Mouse (Mus musculus) activated CD4-positive, CD25-positive, alpha-beta regulatory T cell (primary cell): Measurements from ENCODE around the gene Csf3. TPM values are rescaled to one million over a fixed set of nuclear protein-coding genes. Genes with fewer than 3 reads are reported as not detected.

Source experiments
- polyA plus RNA-seq, 2 experiments: library from polyadenylated mRNA; unstranded; fragments of 100-300 nt; shearing (Covaris generic); gene quantifications; one replicate each; pipeline ENCODE4 v1.2.1; 2017

Gene Csf3
- polyA plus RNA-seq, result not detected

DNA sequence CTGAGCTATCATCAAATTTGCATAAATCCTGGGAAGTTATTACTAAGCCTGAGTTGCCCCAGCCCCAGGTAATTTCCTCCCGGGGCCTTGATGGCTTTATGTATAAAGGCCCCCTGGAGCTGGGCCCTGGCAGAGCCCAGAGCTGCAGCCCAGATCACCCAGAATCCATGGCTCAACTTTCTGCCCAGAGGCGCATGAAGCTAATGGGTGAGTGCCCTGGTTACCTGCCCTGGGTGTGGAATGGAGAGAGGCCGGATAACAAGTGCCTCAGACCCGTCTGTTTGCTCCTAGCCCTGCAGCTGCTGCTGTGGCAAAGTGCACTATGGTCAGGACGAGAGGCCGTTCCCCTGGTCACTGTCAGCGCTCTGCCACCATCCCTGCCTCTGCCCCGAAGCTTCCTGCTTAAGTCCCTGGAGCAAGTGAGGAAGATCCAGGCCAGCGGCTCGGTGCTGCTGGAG lies at the start of gene Csf3:
Csf3 (plus strand) TSS at position 51 of the 458 bp plus-strand sequence.

DNA sequence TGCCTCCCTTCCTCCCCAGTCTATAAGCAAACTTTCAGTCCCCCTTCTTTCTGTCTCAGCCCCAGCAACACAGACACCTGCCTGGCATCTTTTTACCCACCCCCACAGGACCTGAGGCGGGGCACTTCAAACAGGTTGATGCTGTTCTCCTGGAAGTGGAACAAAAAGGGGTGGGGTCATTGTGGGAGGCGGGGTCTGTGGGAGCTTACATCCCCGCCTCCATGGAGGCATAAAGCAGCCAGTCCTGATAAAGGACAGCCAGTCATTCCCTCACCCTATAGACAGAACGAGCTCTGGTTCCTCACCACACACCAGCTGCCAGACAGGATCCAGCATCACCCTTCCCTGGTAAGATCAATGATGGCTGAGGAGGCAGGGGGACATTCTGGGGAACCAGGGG lies 37.0 kb upstream of the Csf3 start, which contains the start of gene Gsdma:
Gsdma (plus strand) TSS at position 261 of the 400 bp plus-strand sequence.

DNA sequence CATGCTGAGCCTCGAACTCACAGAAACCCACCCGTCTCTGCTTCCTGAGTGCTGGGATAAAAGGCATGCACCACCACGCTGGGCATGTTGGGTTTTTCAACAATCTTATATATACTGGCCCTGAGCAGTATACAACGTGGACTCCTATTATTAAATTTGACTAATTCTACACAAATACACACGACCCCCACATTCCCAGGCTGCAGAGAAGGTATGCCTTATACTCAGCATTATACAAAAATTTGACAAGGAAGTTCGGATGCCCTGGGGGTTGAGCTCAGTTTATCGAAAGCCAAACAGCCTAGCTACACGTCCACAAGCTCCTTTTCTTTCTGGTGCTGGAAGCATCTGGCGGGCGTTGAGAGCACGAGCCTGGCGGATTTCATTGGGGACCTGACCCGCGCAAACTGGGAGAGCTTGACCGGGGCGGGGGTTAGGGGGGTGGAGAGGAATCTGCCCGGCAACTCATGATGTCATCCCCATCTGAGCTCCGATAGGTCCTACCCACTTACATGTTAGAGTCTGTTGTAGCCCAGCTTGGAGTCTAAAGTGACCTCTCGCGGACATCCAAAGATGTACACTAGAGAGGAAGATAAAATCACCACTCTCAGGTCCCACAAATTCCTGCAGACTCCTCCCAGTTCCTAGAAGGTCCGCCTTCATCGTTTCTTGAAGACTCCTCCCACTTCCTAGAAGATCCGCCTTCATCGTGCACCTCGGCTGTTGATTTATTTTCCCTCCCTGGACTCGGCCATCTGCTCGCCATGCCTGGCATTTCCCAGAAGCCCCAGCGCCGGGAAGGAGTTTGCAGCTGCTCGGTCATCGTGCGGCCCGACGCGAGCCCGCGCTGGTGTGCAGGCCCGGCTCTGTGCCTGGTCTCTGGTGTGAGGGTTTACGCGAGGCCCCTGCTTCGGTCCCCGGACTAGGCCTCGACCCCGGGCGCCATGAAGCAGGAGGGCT lies 19.0 kb upstream of the Csf3 start, which contains the start of gene Psmd3:
Psmd3 (plus strand) TSS at position 769 of the 960 bp plus-strand sequence.

DNA sequence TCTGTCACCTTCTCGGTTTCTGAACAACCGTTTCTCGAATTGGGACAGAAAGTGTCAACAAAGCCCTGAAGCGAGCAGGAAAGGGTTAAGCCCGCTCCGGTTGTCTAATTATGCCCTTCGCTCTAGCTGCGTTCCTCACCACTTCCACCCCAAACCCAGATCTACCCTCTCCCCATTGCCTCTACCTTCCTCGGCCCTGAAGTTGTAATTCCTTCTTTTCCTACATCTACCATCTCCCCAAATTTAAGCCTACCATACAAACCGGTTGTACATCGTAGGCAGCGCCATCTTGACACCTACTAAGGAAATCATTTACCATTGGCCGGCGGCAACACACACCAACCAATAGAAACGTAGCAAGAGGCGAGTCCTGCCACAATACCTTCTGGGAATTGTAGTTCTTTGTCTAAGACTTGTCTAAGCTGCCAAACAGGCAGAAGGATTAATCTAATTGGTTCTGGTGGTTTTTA lies 28.1 kb downstream of the Csf3 start, which contains the start of gene Med24:
Med24 (minus strand) TSS at position 317 of the 470 bp plus-strand sequence.

DNA sequence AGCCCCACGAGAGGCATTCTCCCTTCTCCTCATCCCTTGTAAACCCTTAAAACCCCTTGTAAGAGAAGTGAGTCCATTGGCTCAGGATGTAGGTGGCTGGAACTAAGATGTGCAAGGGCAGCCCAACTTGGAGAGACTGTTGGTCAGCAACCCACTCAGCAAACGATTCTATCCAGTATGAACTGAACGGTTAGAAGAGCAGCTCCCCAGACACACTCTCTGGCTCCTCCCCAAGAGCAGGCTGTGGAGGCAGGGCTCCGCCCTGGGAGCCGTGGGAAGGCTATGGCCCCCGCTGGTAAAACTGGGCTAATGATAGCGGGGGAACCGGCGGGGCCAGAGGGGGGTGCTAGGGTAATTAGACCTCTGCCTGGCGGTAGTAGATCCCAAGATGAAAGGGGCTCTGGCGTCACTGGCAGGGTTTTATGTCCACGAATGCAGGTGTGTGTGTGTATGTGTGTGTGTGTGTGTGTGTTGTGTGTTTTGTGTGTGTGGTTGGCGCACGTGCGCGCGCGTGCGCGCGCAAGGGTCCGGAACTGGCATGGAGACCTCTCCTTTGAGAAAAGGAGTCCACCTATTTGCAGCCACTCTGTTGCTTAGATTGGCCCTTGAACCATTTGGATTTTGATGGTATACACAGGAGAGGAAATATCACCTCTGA lies 39.5 kb downstream of the Csf3 start, which contains the start of gene Thra:
Thra (plus strand) TSS at position 246 of the 658 bp plus-strand sequence.

Other genes with a start within 250 kb of the Csf3 start
- gene Ikzf3, start 155.2 kb upstream of the Csf3 start, polyA plus RNA-seq, result 100 to 1,000 TPM; 115 to 157 TPM
- gene Zpbp2, start 150.2 kb upstream of the Csf3 start, polyA plus RNA-seq, result 1 to 10 TPM; 2.1 to 7.1 TPM
- 10 to 100 TPM; 60.0 to 64.2 TPM for gene Ormdl3, start 113.9 kb upstream of the Csf3 start, polyA plus RNA-seq
- not detected for gene Lrrc3c, start 103.0 kb upstream of the Csf3 start, polyA plus RNA-seq
- 1 to 10 TPM; 4.5 to 5.4 TPM for gene Gm12355, start 75.6 kb upstream of the Csf3 start, polyA plus RNA-seq
- under 1 TPM in 1 of 2 experiments, not detected in 1; 0.23 TPM for gene Gsdma3, start 74.9 kb upstream of the Csf3 start, polyA plus RNA-seq
- gene Gsdma2, start 54.5 kb upstream of the Csf3 start, polyA plus RNA-seq, result under 1 TPM in 1 of 2 experiments, not detected in 1; 0.45 TPM
- gene Gsdma, start 36.9 kb upstream of the Csf3 start, polyA plus RNA-seq, result under 1 TPM in 1 of 2 experiments, not detected in 1; 0.29 TPM
- gene Psmd3, start 18.7 kb upstream of the Csf3 start, polyA plus RNA-seq, result 100 to 1,000 TPM; 120 to 151 TPM
- gene Med24, start 28.2 kb downstream of the Csf3 start, polyA plus RNA-seq, result 10 to 100 TPM; 35.5 to 58.3 TPM
- gene Thra, start 39.4 kb downstream of the Csf3 start, polyA plus RNA-seq, result 1 to 10 TPM; 1.5 to 5.7 TPM
- gene Nr1d1, start 74.1 kb downstream of the Csf3 start, polyA plus RNA-seq, result 1 to 10 TPM in 1 of 2 experiments, under 1 TPM in 1; 0.90 to 4.9 TPM
- 10 to 100 TPM; 20.7 to 23.0 TPM for gene Msl1, start 94.3 kb downstream of the Csf3 start, polyA plus RNA-seq
- 10 to 100 TPM; 57.3 to 71.1 TPM for gene Casc3, start 103.6 kb downstream of the Csf3 start, polyA plus RNA-seq
- gene Rapgefl1, start 135.5 kb downstream of the Csf3 start, polyA plus RNA-seq, result under 1 TPM in 1 of 2 experiments, not detected in 1; 0.38 TPM
- gene Wipf2, start 162.4 kb downstream of the Csf3 start, polyA plus RNA-seq, result 1 to 10 TPM; 3.2 to 4.3 TPM
- gene Cdc6, start 206.5 kb downstream of the Csf3 start, polyA plus RNA-seq, result 10 to 100 TPM; 12.5 to 14.6 TPM
- 10 to 100 TPM; 42.7 to 74.8 TPM for gene Rara, start 226.6 kb downstream of the Csf3 start, polyA plus RNA-seq